Mouse (Mus musculus) retina, postnatal 7 days (tissue): ENCODE measurements around the gene Fcrla.
A peak's percentile ranks its signal among the peaks of the same experiment; 100 is the strongest.

Source experiments
- DNase-seq: peaks from one replicate; pipeline ENCODE4 v3.0.0-alpha.2; 2012; ENCODE audit warnings: low read depth, low spot score

Fcrla gene

DNA sequence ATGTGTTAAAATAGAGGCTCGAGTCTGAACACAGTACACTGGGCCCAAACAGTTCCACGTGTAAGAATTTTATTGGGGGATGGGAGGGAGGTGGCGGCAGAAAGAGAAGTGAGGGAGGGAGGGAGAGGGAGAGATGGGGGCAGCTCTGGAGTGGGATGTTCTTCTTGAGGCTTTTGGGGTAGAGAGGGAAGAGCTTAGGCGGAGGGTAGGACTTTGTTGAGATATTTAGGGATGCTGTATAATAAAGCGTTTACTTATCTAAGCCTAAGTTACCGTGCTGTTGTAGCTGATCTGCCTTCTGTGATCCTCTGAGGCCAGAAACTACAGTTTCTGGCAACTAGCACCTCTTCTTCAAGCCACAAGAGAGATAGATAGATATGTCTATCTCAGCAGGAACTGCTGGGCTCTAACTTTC, 41.3 kb downstream of the Fcrla start:
- no peak for DNase-seq

DNA sequence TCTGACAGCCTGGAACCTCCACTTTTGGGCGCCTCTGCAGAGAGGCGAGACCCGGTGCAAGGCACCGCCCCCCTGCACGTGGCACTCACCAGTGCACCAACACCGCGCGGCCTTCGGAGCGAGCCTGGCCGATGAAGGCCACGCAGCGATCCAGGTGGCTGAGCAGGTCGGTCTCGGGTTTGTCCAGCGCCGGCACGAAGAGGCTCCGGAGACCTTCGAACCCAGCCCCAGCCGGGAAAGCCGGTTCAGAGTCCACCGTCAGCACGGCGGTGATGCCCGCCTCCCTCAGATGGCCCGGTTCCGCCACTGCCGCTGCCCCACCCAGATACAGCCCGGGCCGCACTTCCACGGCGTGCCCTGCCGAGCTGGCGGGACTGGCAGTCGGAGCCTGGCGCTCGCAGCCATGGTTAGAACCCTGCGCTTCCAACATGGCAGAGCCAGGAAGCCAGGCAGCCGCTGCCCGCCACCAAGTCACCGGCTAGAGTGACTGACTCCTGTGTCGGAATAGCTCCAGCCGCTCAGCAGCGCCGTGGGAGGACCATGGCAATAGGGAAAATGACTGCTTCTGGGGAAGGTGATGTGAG, 42.3 kb downstream of the Fcrla start, which contains the start of the genes Gm26620 and Dusp12:
Gm26620 (plus strand) TSS at position 88 of the 584 bp plus-strand sequence.
Dusp12 (minus strand) TSS at position 563 of the 584 bp plus-strand sequence.
- peak; percentile 79 for DNase-seq

DNA sequence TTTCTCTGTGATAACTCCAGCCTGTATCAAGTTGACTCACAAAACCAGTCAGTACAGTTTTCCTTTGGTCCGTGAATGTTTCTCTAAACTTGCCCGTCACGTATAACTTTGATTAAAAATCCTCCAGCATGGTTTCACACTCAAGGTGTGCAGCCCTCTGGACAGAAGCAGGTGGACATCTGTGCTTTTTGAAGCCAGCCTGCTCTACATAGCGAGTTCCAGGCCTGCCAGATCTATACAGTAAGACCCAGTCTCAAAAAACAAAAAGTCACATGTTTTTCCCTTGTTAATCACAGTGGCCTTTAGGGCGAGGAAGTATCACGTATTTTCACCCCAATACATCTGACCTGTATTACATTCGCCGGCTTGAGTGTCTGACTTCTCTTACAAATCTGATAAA, 43.0 kb downstream of the Fcrla start:
- DNase-seq, result no peak

DNA sequence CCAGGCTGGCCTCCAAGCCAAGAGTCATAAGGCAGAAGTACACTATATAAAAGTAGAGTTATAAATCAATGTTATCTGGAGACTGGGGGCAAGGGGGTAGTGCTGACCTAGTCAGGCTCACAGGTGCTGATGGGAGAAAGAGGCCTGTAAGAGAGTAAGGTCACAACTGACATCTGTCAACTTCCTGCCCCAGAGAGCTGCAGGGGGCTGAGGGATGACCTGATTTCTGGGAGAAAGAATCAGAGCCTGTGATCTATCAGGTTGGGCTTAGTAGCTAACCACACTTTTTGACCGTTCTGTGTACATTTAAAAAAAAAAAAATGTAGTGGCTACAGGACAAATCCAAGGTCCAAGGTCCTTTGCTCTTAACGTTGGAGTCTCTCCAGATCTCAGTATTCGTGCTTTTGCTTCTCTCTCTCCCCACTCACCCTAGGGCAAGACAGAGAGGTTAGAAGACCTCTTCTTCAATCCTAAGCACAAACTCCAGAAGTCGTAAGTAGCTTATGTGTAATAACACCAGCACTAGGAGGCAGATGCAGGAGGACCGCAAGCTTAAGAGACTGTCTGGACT, 44.4 kb downstream of the Fcrla start:
- no peak for DNase-seq

DNA sequence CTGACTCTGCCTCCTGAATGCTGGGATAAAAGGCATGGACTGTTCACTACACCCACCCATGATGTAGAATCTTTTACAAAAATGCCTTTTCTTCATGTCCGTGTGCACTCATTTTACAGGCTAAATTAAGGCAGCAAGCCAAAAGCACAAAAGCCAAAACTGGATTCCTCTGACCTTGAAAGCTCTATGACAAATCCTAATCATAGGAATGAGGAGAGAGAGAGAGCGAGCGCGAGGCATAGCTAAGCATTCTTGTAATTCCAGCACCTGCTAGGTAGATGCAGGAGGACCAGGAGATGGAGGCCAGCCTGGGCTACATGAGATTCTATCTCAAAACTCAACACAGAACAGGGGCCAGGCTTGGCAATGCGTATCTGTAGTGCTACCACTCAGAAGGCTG, 50.5 kb downstream of the Fcrla start:
- no peak for DNase-seq

DNA sequence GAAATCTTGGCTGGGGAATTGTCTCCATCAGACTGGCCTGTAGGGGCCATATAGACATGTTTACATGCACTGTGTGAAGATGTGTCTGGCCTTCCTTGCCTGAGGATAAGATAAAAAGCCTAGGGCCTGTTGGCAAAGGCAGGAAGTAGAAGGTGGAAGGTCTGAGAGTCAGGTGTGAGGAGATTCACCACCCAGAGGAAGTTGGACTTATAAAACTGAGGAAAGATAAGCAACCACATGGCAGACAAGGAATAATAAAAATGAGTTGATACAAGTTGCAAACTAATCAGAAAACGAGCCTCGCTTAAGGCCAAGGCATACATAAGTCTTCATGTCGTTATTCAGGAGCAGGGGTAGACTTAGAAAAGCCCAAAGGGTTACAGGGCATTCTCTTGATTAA, 51.7 kb downstream of the Fcrla start:
- no peak for DNase-seq

DNA sequence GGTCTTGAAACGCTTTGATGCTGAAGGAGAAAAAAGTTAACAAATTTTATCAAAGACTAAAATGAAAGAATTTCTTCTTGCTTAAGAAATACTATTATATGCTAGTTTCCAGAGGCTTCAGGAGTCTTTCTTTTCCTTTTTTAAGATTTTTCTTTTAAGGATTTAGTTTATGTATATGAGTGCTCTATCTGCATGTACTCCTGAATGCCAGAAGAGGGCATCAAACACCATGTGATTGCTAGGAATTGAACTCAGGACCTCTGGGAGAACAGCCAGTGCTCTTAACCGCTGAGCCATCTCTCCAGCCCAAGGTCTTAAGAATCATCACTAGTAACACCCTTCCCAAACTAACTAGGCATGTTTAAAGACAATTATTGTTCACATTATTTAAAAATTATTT, 55.4 kb downstream of the Fcrla start:
- DNase-seq, result no peak

DNA sequence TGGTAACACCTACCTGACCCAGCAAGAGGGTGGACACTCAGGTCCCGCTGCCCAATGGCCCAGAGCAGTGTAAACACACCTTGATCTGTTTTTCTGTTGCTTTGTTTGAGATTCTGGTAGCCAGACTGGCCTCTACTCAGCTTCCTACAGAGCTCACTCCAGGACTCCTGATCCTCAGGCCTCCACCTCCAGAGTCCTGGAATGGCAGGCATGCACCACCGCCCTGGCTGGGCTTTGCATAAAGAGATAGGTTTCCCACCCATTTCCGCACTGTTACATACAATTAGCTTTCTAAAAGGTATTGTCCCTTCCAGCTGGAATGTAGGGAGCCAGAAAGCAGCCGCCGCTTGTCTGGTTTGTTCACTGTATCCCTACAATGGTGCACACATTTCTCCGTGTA, 56.0 kb downstream of the Fcrla start:
- DNase-seq, result no peak

DNA sequence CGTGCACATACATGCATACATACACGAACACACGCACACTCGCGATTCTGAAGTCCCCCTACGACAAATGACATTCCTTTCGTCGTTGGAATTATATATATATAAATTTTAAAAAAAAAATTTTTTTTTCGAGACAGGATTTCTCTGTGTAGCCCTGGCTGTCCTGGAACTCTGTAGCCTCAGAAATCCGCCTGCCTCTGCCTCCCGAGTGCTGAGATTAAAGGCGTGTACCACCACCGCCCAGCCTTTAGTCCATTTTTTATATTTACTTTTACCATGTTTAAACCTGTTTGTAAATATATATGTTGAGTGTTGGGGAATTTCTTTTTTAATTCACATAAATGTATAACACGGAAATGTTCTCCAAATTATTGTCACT, 58.5 kb downstream of the Fcrla start:
- DNase-seq, result no peak

DNA sequence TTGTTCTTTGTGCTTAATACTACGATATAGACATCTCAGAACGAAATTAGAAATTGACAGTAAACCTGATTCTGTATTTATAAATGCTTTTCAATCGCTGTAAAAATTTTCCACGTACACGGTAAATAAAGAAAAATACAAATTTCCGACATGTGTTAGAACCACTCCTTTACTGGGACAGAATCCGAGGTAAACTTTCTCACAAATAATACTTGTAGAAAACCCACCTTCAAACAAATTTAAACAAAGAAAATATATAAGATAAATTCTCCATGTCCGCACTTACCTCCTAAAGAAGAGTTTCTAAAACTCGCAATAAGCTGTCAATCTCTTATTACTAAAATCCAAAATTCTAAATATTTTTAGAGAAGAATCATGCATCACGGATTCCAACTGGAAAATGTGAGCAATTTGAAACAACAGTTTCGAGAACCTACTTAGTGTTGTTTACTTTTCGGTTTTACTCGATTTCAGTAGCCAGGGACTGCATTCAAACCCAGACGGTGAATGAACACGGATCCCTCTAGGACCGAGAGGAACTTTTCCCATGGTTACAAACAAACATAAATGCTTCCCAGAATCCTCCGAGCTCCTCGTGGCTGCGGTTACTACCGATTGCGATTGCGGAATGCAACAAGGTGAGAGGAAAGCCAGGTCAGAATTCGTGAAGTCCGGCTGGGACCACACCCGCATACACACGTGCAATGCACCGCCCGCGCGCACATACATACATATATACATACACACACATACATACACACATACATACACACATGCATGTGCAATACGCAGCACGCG, 59.1 kb downstream of the Fcrla start:
- DNase-seq, result peak; percentile 78

DNA sequence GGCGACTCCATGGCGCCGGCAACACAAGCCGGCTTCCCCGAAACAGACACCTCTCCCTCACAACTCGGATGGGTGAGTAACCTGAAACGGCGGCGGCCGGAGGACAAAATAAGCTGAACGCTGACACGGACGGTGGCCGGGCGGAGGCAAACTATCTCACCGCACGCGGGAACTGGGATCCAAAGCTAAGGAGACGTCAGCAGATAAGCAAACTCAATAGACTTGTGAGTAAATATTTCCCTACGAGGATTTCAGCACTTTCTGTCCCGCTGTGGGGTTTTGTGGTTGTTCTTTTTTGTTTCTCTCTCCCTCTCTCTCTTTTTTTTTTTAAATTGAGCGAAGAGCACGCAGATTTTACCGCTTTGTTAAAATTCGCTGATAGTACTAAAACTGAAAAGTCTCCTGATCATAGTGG, 59.7 kb downstream of the Fcrla start, which contains the start of gene Atf6:
Atf6 (minus strand) TSS at position 81 of the 415 bp plus-strand sequence.
- DNase-seq, result peak; percentile 90
